Mouse (Mus musculus) myocyte (in vitro differentiated cells): ENCODE measurements around the gene Tial1.

ENCODE experiments used
- CEBPB ChIP-seq: IDR thresholded peaks from 2 replicates; pipeline ENCODE4 v1.6.1; 2011; ENCODE audit warnings: mild to moderate bottlenecking, moderate library complexity; ENCODE audit not compliant: poor library complexity, insufficient read depth, severe bottlenecking
- E2F4 ChIP-seq: IDR thresholded peaks from one replicate; pipeline ENCODE4 v1.6.1; 2011; ENCODE audit warnings: mild to moderate bottlenecking, control low read depth, moderate library complexity; ENCODE audit not compliant: insufficient read depth
- MAX ChIP-seq: IDR thresholded peaks from one replicate; pipeline ENCODE4 v1.6.1; 2011; ENCODE audit warnings: low read depth, mild to moderate bottlenecking, control low read depth
- MYOD1 ChIP-seq, 3 experiments: IDR thresholded peaks; one replicate each; pipeline ENCODE4 v1.6.1; 2011; ENCODE audit warnings: control low read depth in 2 of 3, low read depth in 2 of 3, mild to moderate bottlenecking in 2 of 3, moderate library complexity in 1 of 3; ENCODE audit not compliant: insufficient read length in 2 of 3, control insufficient read depth in 1 of 3
- MYOG ChIP-seq, 3 experiments: IDR thresholded peaks; one replicate each; pipeline ENCODE4 v1.6.1; 2011; ENCODE audit warnings: control low read depth in 2 of 3, low read depth in 2 of 3, mild to moderate bottlenecking in 2 of 3; ENCODE audit not compliant: insufficient read length in 2 of 3, control insufficient read depth in 1 of 3, insufficient read depth in 1 of 3
- POLR2A ChIP-seq: IDR thresholded peaks from one replicate; pipeline ENCODE4 v1.6.1; 2011; ENCODE audit warnings: low read depth, mild to moderate bottlenecking, control low read depth, moderate library complexity; ENCODE audit not compliant: insufficient read length
- POLR2AphosphoS2 ChIP-seq: IDR thresholded peaks from one replicate; pipeline ENCODE4 v1.6.1; 2011; ENCODE audit warnings: low read depth, control low read depth; ENCODE audit not compliant: insufficient read length
- REST ChIP-seq: IDR thresholded peaks from one replicate; pipeline ENCODE4 v1.6.1; 2011; ENCODE audit warnings: mild to moderate bottlenecking, control low read depth, moderate library complexity; ENCODE audit not compliant: insufficient read depth, insufficient read length
- SRF ChIP-seq: IDR thresholded peaks from one replicate; pipeline ENCODE4 v1.6.1; 2011; ENCODE audit warnings: low read depth; ENCODE audit not compliant: control insufficient read depth, insufficient read length
- TCF12 ChIP-seq: IDR thresholded peaks from one replicate; pipeline ENCODE4 v1.6.1; 2011; ENCODE audit warnings: mild to moderate bottlenecking, control low read depth; ENCODE audit not compliant: poor library complexity, insufficient read depth, severe bottlenecking
- TCF3 ChIP-seq: IDR thresholded peaks from one replicate; pipeline ENCODE4 v1.6.1; 2011; ENCODE audit warnings: low read depth, control low read depth; ENCODE audit not compliant: insufficient read length
- USF1 ChIP-seq: IDR thresholded peaks from one replicate; pipeline ENCODE4 v1.6.1; 2011; ENCODE audit warnings: low read depth, mild to moderate bottlenecking, control low read depth, moderate library complexity

- TF ChIP-seq MYOG (IDR thresholded peaks at IDR 0.05; ENCODE audit: control insufficient read depth in 1 of 3, insufficient read depth in 1 of 3, insufficient read length in 2 of 3, low read depth in 2 of 3) (no peak), USF1 (no peak), POLR2A (no peak), MAX (no peak), E2F4 (no peak), SRF (no peak), POLR2AphosphoS2 (no peak), REST (no peak), MYOD1 (IDR thresholded peaks at IDR 0.05; ENCODE audit: control insufficient read depth in 1 of 3, insufficient read length in 2 of 3, low read depth in 2 of 3) (no peak), TCF3 (no peak), TCF12 (no peak), CEBPB (no peak)
Measured at GRCm38 (mm10) chr7:128438131-128438530, 23.4 kb downstream of the Tial1 start.
